Mouse (Mus musculus): Measurements from ENCODE around the gene Kctd12b. TPM values are rescaled to one million over a fixed set of nuclear protein-coding genes. Genes with fewer than 3 reads are reported as not detected.
A peak's percentile ranks its signal among the peaks of the same experiment; 100 is the strongest.
"Not testable (repeated sequence)": the region's sequence is repeated elsewhere in the genome, so short reads cannot be mapped to it uniquely, and the experiment has no call there.

Gene Kctd12b
- 1.7 and 2.0 TPM in 2 replicates for polyA plus RNA-seq (2015; fragmentation: Nextera tagmentation; extraction: Ambion mirVana)

GRCm38 (mm10) chrX:153695782-153696395 lies at the start of gene Kctd12b:
Gene Kctd12b, minus strand, starts transcription at chrX:153696391.
- no peak within 1 kb of the TSS for H3K27ac ChIP-seq (replicated peaks)
- no peaks in the 10 kb centered on the region for H3K4me1 ChIP-seq
- peak within 1 kb of the TSS; percentile 24 for H3K4me3 ChIP-seq
- H3K9me3 ChIP-seq: no peaks in the 10 kb centered on the region
- no peaks in the 10 kb centered on the region for H3K27me3 ChIP-seq
- 0 out of 2 replicates have a peak within 1 kb of the TSS, but pooled peaks have one; percentile 7 for H3K9ac ChIP-seq (replicated peaks)
- H3K4me2 ChIP-seq (replicated peaks): peak within 1 kb of the TSS; percentile 28
- WGBS: 22% methylated on average over 11 of the region's 11 CpGs
- H3K36me3 ChIP-seq: no peaks in the 10 kb centered on the region
- ATAC-seq (replicated peaks): no peak

DNA sequence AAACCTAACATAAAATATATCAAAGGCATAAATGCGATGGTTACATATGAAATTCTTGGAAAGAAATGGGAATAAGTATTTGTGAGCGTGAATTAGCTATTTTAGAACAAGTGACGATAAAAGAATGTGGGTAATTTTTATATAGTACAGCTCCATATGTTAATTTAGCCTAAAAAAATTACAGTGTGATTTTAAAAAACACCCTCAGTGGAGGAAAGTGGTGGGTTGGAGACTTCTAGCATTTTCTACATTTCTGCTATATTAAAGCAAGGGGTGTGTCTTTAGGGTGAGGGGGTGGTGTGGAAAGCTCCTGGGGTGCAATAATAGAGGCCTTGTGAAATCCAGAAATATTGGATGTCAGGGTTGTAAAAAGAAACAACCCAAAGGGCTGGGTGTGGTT lies 46.3 kb upstream of the Kctd12b start:
- no peaks in the 10 kb centered on the region for H3K4me1 ChIP-seq
- no peak overlapping the region for H3K9ac ChIP-seq (replicated peaks)
- H3K4me2 ChIP-seq (replicated peaks): no peak overlapping the region
- 79% methylated on average over 3 of the region's 3 CpGs for WGBS
- no peaks in the 10 kb centered on the region for H3K27me3 ChIP-seq
- ATAC-seq (replicated peaks): no peak
- no peak overlapping the region for H3K4me3 ChIP-seq
- no peak overlapping the region for H3K27ac ChIP-seq (replicated peaks)
- H3K9me3 ChIP-seq: no peaks in the 10 kb centered on the region
- no peaks in the 10 kb centered on the region for H3K36me3 ChIP-seq

DNA sequence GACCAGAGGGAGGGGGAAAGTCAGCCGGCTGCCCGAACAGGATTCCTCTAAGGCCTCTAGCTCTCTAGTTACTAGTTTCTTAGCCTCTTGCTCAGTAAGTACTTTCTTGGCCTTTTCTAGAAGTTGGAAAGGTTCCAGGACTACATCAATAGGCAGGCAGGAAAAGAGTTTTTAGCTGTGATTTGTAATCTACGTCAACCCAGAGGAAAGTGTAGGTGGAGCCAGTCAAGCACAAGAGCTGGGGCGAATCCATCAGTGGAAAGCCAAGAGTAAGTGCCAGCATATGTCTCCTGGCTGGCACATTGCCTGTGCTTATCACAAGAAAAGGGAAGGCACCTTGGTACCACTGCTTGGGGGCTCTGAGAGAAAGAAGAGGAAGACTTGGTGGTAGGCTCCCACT lies 39.5 kb upstream of the Kctd12b start:
- no peaks in the 10 kb centered on the region for H3K4me1 ChIP-seq
- no peak for ATAC-seq (replicated peaks)
- no peak overlapping the region for H3K27ac ChIP-seq (replicated peaks)
- no peaks in the 10 kb centered on the region for H3K9me3 ChIP-seq
- WGBS: 62% methylated on average over 4 of the region's 4 CpGs
- no peaks in the 10 kb centered on the region for H3K27me3 ChIP-seq
- no peak overlapping the region for H3K4me3 ChIP-seq
- no peak overlapping the region for H3K4me2 ChIP-seq (replicated peaks)
- H3K36me3 ChIP-seq: no peaks in the 10 kb centered on the region
- H3K9ac ChIP-seq (replicated peaks): no peak overlapping the region

DNA sequence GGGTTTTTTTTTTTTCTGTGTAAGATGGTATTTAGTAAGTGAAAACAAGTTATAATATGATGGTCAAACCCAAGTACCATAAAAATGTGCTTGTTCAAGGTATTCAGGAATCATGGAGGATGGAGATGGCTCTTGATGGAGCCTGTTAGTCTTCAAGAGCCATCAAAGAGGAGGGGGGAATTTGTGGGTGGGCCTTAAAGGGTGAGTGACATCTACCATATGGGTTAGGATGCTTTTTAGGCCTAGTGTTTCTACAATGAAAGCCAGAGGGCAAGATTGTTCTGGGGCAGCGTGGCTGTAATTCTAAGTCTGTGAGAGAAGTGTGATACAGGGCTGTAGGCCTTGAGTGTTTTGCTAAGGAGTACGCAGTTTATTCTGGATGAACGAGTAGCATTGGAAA lies 28.2 kb upstream of the Kctd12b start:
- peak; percentile 35; the same call in 1 of the 2 replicates for ATAC-seq (replicated peaks)
- H3K9ac ChIP-seq (replicated peaks): peak overlapping the region; percentile 28
- 23% methylated on average over 3 of the region's 3 CpGs for WGBS

GRCm38 (mm10) chrX:153723110-153723916 lies 27.1 kb upstream of the Kctd12b start, which contains the start of gene Nbdy:
Gene Nbdy, plus strand, starts transcription at chrX:153723590.
- peak; percentile 92 for ATAC-seq (replicated peaks)
- no peaks in the 10 kb centered on the region for H3K9me3 ChIP-seq
- H3K4me1 ChIP-seq: no peaks in the 10 kb centered on the region
- peak within 1 kb of the TSS; percentile 88 for H3K27ac ChIP-seq (replicated peaks)
- H3K36me3 ChIP-seq: no peaks in the 10 kb centered on the region
- peak within 1 kb of the TSS; percentile 49 for H3K4me2 ChIP-seq (replicated peaks)
- peak within 1 kb of the TSS; percentile 54 for H3K9ac ChIP-seq (replicated peaks)
- H3K27me3 ChIP-seq: no peaks in the 10 kb centered on the region
- peak within 1 kb of the TSS; percentile 56 for H3K4me3 ChIP-seq
- WGBS: 15% methylated on average over 32 of the region's 32 CpGs

More for the DNA sequence above, 28.2 kb upstream of the Kctd12b start:
- no peaks in the 10 kb centered on the region for H3K27me3 ChIP-seq
- peak overlapping the region; percentile 59 for H3K27ac ChIP-seq (replicated peaks)
- no peaks in the 10 kb centered on the region for H3K9me3 ChIP-seq
- no peaks in the 10 kb centered on the region for H3K36me3 ChIP-seq
- H3K4me1 ChIP-seq: no peaks in the 10 kb centered on the region
- peak overlapping the region; percentile 56 for H3K4me3 ChIP-seq
- peak overlapping the region; percentile 49 for H3K4me2 ChIP-seq (replicated peaks)

DNA sequence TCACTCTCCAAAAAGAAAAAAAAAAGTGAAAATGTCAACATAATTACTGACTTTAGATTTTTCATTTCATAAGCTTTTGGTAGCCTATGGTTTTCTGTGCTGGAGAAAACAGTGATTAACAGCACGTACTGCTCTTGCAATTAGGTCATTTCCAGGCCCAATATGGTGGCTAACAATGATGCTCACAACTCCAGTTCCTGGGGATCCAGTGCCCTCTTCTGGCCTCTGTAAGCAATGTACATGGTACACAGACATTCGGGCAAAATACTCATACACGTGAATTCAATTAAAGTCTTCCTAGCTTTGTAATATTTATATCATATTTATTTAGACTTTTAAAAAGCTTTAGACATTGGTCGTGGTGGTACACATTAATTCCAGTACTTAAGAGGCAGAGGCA lies 23.4 kb upstream of the Kctd12b start:
- 33% methylated on average over 4 of the region's 4 CpGs for WGBS
- Histone ChIP-seq H3K4me1 (no peaks in the 10 kb centered on the region), H3K9me3 (no peaks in the 10 kb centered on the region), H3K27ac (replicated peaks) (no peak overlapping the region), H3K4me2 (replicated peaks) (no peak overlapping the region), H3K9ac (replicated peaks) (no peak overlapping the region), H3K36me3 (no peaks in the 10 kb centered on the region), H3K27me3 (no peaks in the 10 kb centered on the region), H3K4me3 (no peak overlapping the region)
- no peak for ATAC-seq (replicated peaks)

GRCm38 (mm10) chrX:153716716-153717115 lies 20.5 kb upstream of the Kctd12b start:
- 89% methylated on average over 2 of the region's 2 CpGs for WGBS
- Histone ChIP-seq H3K27ac (replicated peaks) (no peak overlapping the region), H3K4me3 (no peak overlapping the region), H3K4me1 (no peaks in the 10 kb centered on the region), H3K4me2 (replicated peaks) (no peak overlapping the region), H3K9ac (replicated peaks) (no peak overlapping the region), H3K27me3 (no peaks in the 10 kb centered on the region), H3K9me3 (no peaks in the 10 kb centered on the region), H3K36me3 (no peaks in the 10 kb centered on the region)
- no peak for ATAC-seq (replicated peaks)

GRCm38 (mm10) chrX:153707735-153708134 lies 11.5 kb upstream of the Kctd12b start:
- H3K4me2 ChIP-seq (replicated peaks): no peak overlapping the region
- no peaks in the 10 kb centered on the region for H3K4me1 ChIP-seq
- no peak overlapping the region for H3K9ac ChIP-seq (replicated peaks)
- no peak overlapping the region for H3K27ac ChIP-seq (replicated peaks)
- peak; percentile 68; the same call in 1 of the 2 replicates for ATAC-seq (replicated peaks)
- H3K4me3 ChIP-seq: no peak overlapping the region
- no peaks in the 10 kb centered on the region for H3K36me3 ChIP-seq
- WGBS: 28% methylated on average over 4 of the region's 4 CpGs
- H3K9me3 ChIP-seq: no peaks in the 10 kb centered on the region
- no peaks in the 10 kb centered on the region for H3K27me3 ChIP-seq

DNA sequence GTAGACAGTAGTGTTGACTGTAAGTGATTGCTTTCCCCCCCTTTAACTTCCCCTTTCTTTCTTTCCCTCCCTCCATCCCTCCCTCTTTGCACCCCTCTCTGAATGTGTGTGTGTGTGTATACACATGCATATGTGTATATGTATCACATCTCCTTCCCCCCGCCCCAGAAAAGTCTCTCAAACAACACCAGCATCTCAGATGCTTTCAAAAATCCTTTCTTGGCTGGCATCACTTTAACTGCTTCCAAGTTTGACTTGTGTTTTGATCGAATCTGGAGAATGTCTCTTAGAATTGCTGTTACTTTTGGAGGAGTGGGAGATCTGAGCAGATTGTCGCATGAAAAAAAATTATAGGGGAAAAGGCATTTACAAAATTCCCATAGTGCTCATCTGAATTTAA lies 4.3 kb upstream of the Kctd12b start:
- no peaks in the 10 kb centered on the region for H3K36me3 ChIP-seq
- 64% methylated on average over 3 of the region's 3 CpGs for WGBS
- H3K4me3 ChIP-seq: no peak overlapping the region
- no peak overlapping the region for H3K4me2 ChIP-seq (replicated peaks)
- no peaks in the 10 kb centered on the region for H3K27me3 ChIP-seq
- no peak overlapping the region for H3K9ac ChIP-seq (replicated peaks)
- no peak overlapping the region for H3K27ac ChIP-seq (replicated peaks)
- ATAC-seq (replicated peaks): no peak; the same call in 1 of the 2 replicates
- H3K4me1 ChIP-seq: no peaks in the 10 kb centered on the region
- no peaks in the 10 kb centered on the region for H3K9me3 ChIP-seq

- not testable (repeated sequence) for H3K27me3 ChIP-seq; H3K9ac ChIP-seq (replicated peaks); H3K9me3 ChIP-seq; ATAC-seq (replicated peaks); H3K4me3 ChIP-seq; H3K36me3 ChIP-seq; H3K4me2 ChIP-seq (replicated peaks); H3K4me1 ChIP-seq; H3K27ac ChIP-seq (replicated peaks)
- WGBS: 38% methylated on average over 2 of the region's 2 CpGs
Measured at GRCm38 (mm10) chrX:153668233-153668632, 28.0 kb downstream of the Kctd12b start.

- H3K9me3 ChIP-seq: no peaks in the 10 kb centered on the region
- no peak overlapping the region for H3K27ac ChIP-seq (replicated peaks)
- H3K4me1 ChIP-seq: no peaks in the 10 kb centered on the region
- no peak for ATAC-seq (replicated peaks)
- H3K9ac ChIP-seq (replicated peaks): no peak overlapping the region
- no peak overlapping the region for H3K4me3 ChIP-seq
- no peaks in the 10 kb centered on the region for H3K36me3 ChIP-seq
- WGBS: 84% methylated on average over 3 of the region's 3 CpGs
- no peaks in the 10 kb centered on the region for H3K27me3 ChIP-seq
- no peak overlapping the region for H3K4me2 ChIP-seq (replicated peaks)
Measured at GRCm38 (mm10) chrX:153664903-153665302, 31.3 kb downstream of the Kctd12b start.

- Histone ChIP-seq H3K9ac (replicated peaks) (no peak overlapping the region), H3K36me3 (no peaks in the 10 kb centered on the region), H3K4me1 (no peaks in the 10 kb centered on the region), H3K27ac (replicated peaks) (no peak overlapping the region), H3K4me3 (no peak overlapping the region), H3K27me3 (no peaks in the 10 kb centered on the region), H3K4me2 (replicated peaks) (no peak overlapping the region), H3K9me3 (no peaks in the 10 kb centered on the region)
- 63% methylated on average over 3 of the region's 3 CpGs for WGBS
- no peak for ATAC-seq (replicated peaks)
Measured at GRCm38 (mm10) chrX:153656949-153657348, 39.2 kb downstream of the Kctd12b start.
